Mouse (Mus musculus) T-helper 1 cell (primary cell): ENCODE measurements around the gene Slc25a41.
"Not testable (repeated sequence)": the region's sequence is repeated elsewhere in the genome, so short reads cannot be mapped to it uniquely, and the experiment has no call there.

Experiments used
- in situ Hi-C: fragments of 300-600 bp; cut with MboI, MseI; formaldehyde crosslinking; loops from one replicate; pipeline ENCODE4 v1.15.1; 2025; ENCODE audit warnings: high pct_unique_total_duplicates

The Slc25a41 gene

DNA sequence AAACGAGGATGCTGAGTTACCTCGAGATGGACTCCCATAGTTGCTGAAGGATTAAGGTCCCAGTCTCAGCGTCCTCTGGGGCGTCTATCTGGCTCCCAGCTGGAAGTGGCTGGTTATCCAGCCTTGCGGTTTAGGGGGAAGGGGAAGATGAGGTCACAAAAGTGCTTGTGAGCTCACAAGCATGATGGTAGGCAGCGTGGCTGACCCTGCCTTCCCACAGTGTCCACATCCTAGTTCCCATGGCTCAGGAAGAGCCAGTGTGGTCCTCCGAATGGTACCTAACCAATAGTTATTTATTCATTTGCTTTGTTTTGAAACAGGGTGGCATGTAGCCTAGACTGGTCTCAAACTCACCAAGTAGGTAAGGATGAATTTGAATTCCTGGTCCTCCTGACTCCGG lies at the start of gene Slc25a41:
Gene Slc25a41, minus strand, starts transcription at position 101 of the 400 bp plus-strand sequence.
- in situ Hi-C loops = loop anchor here (25.0 kb wide), 1 partner anchor 1329 kb away; the partner anchor contains the start of gene Pot1b

DNA sequence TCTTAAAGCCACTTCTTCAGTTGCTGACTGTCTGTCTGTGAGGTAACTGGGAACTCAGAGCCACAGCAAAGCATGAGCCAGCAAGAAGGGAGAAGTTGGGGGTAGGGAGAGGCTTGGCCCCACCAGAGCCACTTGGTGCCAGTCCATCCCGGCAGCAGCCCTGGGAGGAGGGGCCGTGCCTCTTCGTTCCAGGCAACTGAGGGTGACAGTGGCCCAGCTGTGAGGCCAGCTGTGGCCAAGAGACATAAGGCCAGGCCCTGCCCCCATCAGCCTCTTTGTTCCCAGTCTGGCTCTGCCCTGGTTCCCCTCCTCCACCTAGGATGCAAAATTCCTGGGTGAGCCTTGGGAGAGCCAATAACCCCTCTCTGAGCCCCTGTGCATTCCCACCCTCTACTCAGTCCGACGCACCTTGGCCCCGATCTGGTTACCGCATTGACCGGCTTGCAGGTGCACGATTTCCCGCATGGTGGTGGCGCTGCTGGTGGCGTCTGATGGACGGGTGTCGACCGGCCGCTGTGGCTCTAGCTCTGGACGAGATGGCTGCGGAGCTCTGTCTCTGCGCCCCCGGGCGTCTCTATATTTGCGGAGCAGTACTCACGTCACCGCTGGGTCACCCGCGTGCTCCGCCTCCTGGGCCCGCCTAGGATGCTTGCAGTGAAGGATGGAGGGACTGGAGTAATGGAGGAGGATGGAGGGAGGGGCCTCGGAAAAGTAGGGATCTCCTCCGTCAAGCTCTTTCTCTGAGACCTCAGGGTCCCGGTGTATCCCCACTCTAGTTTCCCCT lies 45.8 kb upstream of the Slc25a41 start, which contains the start of gene Tubb4a:
Gene Tubb4a, minus strand, starts transcription at position 734 of the 784 bp plus-strand sequence.
- in situ Hi-C loops = loop anchor here (10.0 kb wide), 1 partner anchor 248 kb away; no protein-coding TSS in a partner anchor

DNA sequence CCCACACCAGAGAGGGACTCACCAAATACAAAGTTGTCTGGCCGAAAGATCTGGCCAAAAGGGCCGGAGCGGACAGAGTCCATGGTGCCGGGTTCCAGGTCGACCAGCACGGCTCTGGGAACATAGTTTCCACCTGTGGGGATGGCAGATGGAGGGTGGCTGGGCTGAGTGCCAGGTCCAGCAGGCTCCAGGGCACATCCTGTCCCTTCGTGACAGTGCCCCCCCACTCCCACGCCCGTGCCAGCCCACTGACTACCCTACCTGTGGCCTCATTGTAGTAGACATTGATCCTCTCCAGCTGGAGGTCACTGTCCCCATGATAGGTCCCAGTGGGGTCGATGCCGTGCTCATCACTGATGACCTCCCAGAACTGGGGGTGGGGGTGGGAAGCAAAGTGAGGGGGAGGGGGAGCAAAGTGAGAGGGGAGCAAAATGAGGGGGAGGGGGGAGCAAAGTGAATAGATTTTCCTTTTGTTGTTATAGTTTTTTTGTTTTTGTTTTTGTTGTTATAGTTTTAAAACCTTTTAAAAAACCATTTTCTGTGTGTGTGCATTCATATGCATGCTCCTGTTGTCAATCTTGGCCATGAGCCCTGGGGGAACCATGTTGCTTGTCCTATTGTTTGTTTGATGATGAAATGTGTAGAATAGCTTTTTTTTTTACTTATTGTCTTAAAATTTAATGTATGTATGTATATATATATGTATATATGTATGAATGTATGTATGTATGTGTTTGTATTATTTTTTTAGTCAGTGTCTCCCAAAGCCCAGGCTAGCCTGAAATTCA lies 44.7 kb upstream of the Slc25a41 start:
- in situ Hi-C loops = loop anchor here (10.0 kb wide), 1 partner anchor 249 kb away; no protein-coding TSS in a partner anchor

DNA sequence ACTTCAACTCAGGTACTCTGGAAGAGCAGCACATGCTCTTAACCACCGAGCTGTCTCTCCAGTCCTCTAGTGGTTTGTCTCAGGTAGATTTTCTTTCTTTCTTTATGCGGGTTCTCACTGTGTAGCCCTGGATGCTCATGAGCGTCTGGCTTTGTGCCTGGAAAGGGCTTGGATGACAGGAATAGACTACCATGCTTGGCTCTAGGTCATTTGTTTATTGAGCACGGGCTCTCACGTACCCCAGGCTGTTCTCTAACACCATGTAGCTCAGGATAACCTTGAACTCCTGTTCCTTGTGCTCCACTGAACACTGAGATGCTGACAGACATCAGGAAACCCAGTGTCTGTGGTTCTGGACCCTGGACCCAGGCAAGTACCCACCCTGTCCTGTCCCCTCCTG lies 41.0 kb upstream of the Slc25a41 start:
- in situ Hi-C loops = loop anchor here (10.0 kb wide), 1 partner anchor 252 kb away; no protein-coding TSS in a partner anchor

DNA sequence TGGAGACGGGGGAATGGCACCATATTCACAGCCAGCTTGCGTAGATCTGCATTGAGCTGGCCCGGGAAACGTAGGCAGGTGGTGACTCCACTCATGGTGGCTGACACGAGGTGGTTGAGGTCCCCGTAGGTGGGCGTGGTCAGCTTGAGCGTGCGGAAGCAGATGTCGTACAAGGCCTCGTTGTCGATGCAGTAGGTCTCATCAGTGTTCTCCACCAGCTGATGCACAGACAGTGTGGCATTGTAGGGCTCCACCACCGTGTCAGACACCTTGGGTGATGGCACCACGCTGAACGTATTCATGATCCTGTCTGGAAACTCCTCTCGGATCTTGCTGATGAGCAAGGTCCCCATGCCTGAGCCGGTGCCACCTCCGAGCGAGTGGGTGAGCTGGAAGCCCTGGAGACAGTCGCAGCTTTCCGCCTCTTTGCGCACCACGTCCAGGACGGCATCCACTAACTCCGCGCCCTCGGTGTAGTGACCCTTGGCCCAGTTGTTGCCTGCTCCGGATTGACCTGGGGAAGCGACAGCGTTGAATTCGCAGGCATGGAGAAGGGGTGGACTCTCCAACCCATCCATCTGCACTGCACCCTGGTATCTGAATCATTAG lies 39.9 kb upstream of the Slc25a41 start:
- in situ Hi-C loops = loop anchor here (10.0 kb wide), 1 partner anchor 253 kb away; no protein-coding TSS in a partner anchor

DNA sequence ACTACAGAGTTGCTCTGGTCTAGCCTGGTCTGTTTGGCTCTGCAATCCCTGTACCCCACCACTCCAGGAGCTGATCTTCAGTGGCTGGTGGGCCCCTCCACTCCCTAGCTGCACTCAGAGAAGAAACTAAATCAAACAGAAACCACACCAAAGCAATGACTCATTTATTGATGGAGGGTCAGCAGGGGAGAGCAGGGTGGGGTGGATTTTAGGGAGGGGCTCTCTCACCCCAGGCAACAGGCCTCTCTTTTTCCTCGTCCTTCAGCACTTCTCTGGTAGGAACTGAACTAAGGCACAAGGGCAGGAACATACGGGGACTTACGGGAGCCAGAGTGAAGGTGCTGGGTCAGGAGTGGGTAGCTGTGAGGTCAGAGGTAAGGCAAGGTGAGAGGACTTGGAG lies 38.5 kb upstream of the Slc25a41 start:
- in situ Hi-C loops = loop anchor here (10.0 kb wide), 1 partner anchor 255 kb away; no protein-coding TSS in a partner anchor

DNA sequence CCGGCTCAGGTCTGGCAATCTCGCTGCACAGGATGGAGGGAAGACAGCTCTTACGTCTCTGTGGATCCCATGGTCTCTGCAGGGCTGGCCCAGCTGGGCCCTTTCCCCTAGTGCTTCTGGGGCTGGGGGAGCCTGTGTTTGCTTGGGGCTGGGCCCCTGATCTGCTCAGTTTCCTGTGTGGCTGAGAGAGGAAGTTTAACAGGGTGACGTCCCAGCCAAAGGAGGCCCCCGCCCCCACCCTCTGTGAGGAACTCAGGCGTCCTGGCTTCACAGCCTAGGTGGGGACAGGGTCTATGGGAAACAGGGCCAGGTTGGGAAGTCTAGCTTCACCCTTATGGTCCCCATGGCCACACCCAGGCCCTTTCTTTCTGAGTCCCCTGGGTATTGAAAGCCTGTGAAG lies 36.9 kb upstream of the Slc25a41 start, which contains the start of gene Dennd1c:
Gene Dennd1c, minus strand, starts transcription at position 179 of the 400 bp plus-strand sequence.
- in situ Hi-C loops = no loop called here

DNA sequence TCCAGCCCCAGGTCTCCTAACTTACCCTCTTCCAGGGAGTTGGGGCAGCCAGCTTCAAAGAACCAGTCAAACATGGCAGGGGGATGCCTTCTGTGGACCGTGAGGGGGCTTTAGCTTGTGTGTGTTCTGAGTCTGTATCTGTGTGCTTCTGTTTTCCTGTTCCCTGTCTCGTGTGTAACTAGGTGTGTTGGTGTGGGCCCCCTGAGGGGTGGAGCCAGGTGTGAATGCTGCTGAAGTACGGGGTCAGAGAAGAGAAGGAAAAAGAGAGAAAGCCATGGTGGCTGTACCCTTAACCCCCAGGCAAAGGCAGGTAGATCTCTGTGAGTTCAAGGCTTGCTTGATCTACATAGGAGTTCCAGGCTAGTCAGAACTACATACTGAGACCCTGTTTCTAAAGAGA lies 35.5 kb upstream of the Slc25a41 start:
- in situ Hi-C loops = no loop called here

DNA sequence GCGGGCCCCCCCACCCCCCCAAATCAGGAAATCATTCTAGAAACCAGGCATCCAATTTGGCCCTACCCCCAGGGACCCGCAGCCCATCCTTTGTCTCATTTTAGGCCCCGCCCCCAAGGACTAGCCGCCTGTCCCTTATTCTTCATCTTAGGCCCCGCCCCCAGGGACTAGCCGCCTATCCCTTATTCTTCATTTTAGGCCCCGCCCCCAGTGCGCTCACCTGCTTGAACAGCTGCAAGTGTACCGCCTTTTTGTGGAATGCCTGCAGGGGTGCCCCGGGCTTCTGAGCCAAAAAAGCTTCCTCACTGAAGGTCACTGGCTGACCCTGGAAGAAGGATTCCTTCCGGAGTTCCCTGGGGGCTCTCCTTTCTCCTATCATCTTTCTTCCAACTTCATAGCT lies 29.2 kb upstream of the Slc25a41 start:
- in situ Hi-C loops = no loop called here

DNA sequence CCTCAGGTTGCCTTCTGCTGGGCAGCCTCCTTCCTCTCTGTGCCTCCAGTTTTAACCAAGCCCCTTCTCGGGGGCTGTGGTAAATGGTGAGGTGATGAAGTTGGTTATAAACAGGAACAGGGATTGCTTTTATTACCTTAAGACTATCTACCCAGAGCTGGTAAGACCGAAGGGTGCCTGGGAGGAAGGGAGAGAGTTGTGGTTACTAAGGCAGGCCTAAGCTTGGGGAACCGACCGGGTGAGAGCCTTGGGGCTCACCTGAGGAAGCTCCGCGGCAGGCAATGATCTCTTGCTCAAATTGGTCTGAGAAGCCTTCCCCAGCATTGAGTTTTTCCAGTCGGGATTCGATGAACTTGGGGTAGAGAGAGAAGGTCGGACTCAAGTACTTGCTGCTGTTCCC lies 28.8 kb upstream of the Slc25a41 start:
- in situ Hi-C loops = no loop called here

DNA sequence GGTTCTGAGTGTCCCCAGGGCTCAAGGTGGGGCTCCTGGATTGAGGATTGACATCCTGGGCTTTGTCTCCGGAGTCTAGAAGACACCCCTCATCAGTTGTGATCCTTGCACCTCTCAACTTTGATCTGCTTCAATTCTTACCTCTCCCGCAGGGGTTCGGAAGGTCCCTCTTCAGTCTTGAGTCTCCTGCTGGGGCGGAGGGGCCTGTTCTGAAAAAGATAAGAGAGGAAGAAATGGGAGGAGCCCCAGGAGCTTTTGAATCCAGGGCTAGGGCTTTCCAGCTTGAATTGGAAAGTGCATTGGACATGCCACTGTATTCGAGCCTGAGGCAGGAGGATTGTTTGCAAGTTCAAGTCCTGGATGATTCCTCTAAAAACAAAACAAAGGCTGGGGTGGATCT lies 25.5 kb upstream of the Slc25a41 start:
- in situ Hi-C loops = no loop called here

DNA sequence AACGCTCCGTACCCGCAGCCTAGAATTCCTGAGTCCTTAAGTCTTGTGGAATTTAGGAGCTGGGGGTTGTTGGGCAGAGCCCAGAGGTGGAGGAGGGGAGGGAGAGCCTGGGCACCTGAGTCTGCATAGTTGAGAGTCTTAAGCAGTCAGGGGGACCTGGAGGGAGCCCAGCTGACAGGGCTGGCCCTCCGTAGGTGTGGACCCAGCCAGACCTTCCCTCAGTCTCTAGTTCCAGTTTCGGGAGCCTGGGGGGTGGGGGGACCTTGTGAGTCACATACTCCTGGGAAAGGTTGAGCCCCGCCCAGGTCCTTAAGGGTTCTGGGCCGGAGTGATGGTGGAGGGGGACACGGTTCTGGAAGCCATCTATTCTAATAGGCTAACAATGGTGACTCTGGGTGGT lies 21.6 kb upstream of the Slc25a41 start:
- in situ Hi-C loops = no loop called here

DNA sequence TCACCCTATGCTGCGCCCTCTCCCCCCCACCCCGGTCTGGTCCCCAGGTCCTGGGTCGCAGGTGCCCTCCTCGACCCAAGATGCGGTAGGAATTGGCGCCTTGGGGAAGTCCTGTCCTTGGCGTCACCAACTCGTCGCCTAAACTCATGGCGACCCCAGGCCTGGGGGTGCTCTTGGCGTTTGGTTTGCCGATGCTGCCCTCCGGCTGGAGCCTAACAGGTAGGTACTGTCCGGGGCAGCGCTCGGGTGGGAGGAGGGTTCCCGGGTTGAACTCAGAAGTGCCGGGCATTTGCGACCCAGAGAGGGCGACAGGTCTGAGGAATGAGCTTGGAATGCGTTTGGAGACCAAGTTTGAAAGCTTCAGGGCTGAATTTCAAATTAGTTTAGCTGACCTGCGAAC lies 21.1 kb upstream of the Slc25a41 start:
- in situ Hi-C loops = no loop called here

DNA sequence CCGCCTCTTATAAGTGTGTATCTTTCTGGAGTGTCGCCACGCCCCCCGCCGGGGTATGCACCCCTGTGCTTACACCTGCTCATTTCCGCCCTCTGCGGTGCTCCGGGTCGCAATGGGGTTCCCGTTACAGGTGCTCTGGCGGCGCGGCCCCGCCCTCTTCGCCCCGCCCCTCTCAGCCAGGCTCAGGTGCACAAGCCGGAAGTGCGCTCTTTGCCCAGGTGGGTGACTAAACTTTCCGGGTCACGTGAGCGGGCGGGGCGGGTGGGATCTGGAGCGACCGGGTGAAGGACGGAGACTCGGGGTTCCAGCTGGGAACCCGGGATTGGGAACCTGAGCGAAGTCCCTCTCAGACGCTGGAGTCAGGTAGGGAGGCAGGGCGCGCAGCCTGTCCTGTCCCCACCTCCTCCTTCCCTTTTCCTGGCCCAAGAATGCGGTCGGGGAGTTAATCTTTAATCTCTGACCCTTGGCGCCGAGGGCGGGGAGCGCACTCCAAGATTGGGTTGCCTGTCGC lies 20.6 kb upstream of the Slc25a41 start:
- in situ Hi-C loops = no loop called here

DNA sequence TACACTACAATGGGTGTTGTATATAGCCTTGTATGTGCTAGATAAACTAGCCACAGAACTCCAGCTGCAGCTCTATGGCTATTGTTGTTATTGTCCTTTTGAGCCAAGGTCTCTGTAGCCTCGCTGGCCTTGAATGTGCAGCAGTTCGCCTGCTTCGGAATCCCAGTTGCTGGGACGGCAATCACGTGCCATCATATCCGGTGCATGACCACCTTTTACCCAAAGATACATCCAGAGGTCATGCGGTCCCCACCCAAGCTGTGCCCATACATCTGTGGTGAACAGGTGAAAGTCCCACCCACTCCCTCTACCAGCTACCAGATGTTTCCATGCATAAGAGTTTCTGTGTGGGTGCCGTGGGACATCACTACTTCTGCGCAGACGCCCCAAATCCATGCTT lies 19.6 kb upstream of the Slc25a41 start:
- in situ Hi-C loops = no loop called here

DNA sequence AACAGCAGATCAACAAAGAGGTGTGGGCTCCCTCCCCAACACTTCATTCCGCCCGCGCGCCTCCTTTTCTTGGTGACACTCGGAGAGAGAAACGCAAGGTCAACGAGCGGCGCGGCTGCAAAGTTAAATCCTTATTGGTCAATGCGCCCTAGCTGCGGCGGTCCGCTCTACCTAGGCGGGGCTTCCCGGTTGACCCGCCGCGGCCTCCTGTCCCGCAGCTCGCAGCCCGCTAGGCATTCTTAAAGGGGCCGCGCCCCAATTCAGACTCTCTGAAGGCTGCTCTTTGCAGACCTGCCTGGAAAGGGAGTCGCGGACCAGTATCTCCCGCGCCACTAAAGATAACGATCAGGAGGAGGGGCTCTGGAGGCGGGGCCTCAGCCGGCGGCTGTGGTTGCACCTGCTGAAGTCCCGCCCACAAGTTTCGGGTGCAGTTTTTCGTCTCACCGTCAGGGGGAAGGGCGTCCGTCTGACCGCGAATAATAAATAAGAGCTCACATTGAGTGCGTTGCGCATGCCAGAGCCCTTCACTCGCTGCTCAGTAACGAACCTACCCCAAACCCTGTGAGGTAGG lies 18.9 kb upstream of the Slc25a41 start:
- in situ Hi-C loops = no loop called here

DNA sequence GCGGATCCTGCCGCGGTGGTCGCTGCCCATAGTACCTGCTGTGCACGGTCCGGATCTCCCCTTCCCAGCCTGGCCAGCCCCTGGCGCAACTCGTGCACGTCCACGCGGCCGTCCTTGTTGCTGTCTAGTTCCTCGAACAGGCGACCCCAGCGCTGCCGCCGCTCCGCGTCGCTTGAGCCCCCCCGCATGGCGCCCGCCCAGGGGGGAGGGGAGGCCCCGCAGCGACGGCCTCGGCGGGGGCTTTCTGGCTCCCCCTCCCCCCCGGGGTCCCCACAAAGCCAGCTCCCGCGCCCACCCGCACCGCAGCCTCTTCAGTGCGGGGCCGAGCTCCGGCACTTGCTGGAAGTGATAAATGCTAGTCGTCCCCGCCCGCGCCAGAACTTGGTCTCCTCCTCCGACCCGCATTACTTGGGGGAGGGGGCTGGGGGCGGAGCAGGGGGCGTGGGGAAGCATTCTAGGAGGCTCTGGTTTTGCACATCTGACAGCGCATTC lies 18.1 kb upstream of the Slc25a41 start, which contains the start of gene Slc25a23:
Gene Slc25a23, minus strand, starts transcription at position 378 of the 492 bp plus-strand sequence.
- in situ Hi-C loops = no loop called here

DNA sequence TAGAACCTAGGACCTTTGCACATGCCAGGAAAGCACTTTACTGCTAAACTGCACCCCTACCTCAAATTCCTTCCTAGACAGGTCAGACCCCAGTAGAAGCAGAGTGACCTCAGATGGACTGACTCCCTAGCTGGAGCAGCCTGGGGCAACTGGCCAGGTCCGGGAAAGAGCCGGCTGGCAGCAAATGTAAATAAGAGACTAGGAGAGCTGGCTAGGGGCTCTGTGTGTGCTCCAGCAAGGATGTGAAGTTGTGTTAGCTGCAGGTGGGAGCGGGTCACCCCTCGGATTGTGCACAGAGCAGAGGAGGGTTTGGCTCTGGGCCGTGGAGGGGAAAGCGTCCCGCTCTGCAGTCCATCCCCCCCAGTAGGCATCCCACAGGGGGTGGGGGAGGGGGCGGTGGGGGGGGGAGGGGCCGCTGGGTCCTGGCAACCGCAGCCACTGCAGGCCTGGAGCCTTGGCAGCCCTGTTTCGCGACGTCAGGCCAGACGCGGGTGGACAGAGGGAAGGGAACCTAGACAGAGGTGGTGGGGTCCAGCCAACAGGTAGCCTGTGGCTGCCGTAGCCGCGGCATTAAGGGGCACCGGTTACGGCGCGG lies 17.5 kb upstream of the Slc25a41 start, which contains the start of gene Crb3:
Gene Crb3, plus strand, starts transcription at position 215 of the 595 bp plus-strand sequence.
- in situ Hi-C loops = no loop called here

DNA sequence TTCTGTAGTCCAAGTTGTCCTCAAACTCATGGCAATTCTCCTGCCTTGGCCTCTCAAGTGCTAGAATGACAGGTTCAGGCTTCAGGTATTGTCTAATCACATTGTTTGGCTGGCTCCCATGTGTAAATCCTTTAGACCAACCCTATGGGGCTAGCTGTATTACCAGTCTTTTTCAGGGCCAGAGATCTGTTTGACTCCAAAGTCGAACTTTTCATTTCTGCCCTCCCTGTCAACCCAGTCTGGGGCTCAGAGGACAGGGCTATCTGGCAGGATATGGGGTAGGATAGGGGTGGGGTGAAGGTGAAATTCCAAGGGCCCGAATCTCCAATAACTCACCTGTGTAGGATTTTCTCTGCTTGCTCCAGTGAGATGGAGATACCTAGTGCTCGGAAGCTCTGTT lies 14.8 kb upstream of the Slc25a41 start:
- in situ Hi-C loops = no loop called here

DNA sequence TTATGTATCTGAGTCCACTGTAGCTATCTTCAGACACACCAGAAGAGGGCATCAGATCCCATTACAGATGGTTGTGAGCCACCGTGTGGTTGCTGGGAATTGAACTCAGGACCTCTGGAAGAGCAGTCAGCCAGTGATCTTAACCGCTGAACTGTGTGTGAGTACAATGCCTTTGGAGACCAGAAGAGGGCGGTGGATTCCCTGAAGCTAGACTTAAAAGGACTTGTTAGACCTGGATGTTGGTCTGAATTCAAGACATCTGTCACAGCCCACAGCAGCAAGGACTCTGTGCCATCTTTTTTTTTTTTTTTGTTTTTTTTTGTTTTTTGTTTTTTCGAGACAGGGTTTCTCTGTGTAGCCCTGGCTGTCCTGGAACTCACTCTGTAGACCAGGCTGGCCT lies 10.2 kb upstream of the Slc25a41 start:
- in situ Hi-C loops = not testable (repeated sequence)
